ENCODE assay signal across 8 mouse cellular contexts in genomic region chr16:30971950-30972541, GRCm38 (mm10).
DNase-seq lines count a peak whose midpoint lies in the region; ATAC-seq and TF ChIP-seq lines count a peak whose summit lies in the region.

No protein-coding gene starts in this region.

- peak; percentile 66; the same call in 1 of the 2 replicates for TF ChIP-seq EP300 in heart, adult 2 months (IDR thresholded peaks at IDR 0.05; ENCODE audit: insufficient read depth, low read depth, low read length)

- ATAC-seq in heart, embryonic 12.5 days (ENCODE audit: insufficient number of reproducible peaks, low FRiP score): no peak
- no peak for ATAC-seq in erythroid progenitor cell, adult 5-6 weeks (replicated peaks; ENCODE audit: low FRiP score, poor library complexity, severe bottlenecking)

- TF ChIP-seq POLR2A in heart, adult 2 months (IDR thresholded peaks at IDR 0.05; ENCODE audit: insufficient read depth, low read depth, low read length): no peak

- no peak overlapping the region for H3K9ac ChIP-seq in heart, adult 2 months (ENCODE audit: low read depth, low read length)
- H3K9ac ChIP-seq in heart, embryonic 12.5 days: no peak overlapping the region

- 62% methylated on average over 18 of the region's 18 CpGs for WGBS in heart, adult 2 months
- WGBS in heart, embryonic 12.5 days: 74% methylated on average over 18 of the region's 18 CpGs

- peak; percentile 58 to 70 for DNase-seq in heart, adult 2 months
- peak; percentile 62 for DNase-seq in T-cell, adult 2 months (ENCODE audit: low spot score)
- peak; percentile 53 for DNase-seq in kidney, adult 8-10 months
- DNase-seq in lung, postnatal 25 days (ENCODE audit: low spot score): peak; percentile 68
- DNase-seq in thymus, postnatal 36 days: peak; percentile 44 to 60
- DNase-seq in frontal cortex, postnatal 10 days (ENCODE audit: low spot score in 2 of 2): no peak

- H3K9me3 ChIP-seq in heart, embryonic 12.5 days (replicated peaks): no peaks in the 10 kb centered on the region

- H3K36me3 ChIP-seq in heart, adult 2 months (ENCODE audit: control insufficient read depth, insufficient read depth, low read length): no peaks in the 10 kb centered on the region
- no peaks in the 10 kb centered on the region for H3K36me3 ChIP-seq in heart, embryonic 12.5 days

- TF ChIP-seq CTCF in heart, adult 2 months (IDR thresholded peaks at IDR 0.05): no peak

- intact Hi-C loops in heart, adult 2 months (cut with DNase I): no loop called here

- H3K79me2 ChIP-seq in heart, adult 2 months (replicated peaks; ENCODE audit: control insufficient read depth, insufficient read depth, low read length): no peaks in the 10 kb centered on the region

- H3K27ac ChIP-seq in heart, adult 2 months: peak overlapping the region; percentile 32
- no peak overlapping the region for H3K27ac ChIP-seq in heart, embryonic 12.5 days (ENCODE audit: poor library complexity, severe bottlenecking)

- no peak overlapping the region for H3K4me3 ChIP-seq in heart, adult 2 months
- no peak overlapping the region for H3K4me3 ChIP-seq in heart, embryonic 12.5 days

- H3K4me2 ChIP-seq in heart, embryonic 12.5 days: no peak overlapping the region

- H3K27me3 ChIP-seq in heart, adult 2 months (ENCODE audit: control insufficient read depth, insufficient read depth, low read length): no peaks in the 10 kb centered on the region
- no peaks in the 10 kb centered on the region for H3K27me3 ChIP-seq in heart, embryonic 12.5 days (replicated peaks)

- peaks cover 25% of the 10 kb centered on the region for H3K4me1 ChIP-seq in heart, adult 2 months (ENCODE audit: control insufficient read depth, insufficient read depth, low read length)
- peaks cover 53% of the 10 kb centered on the region for H3K4me1 ChIP-seq in heart, embryonic 12.5 days (replicated peaks)

Comparison
In these comparisons a context has a peak if more than half of its experiments do, and no peak if none do; other contexts are left out.
1. DNase-seq: peak in heart, adult 2 months (2 of 2), T-cell, adult 2 months (single experiment), kidney, adult 8-10 months (2 of 2), lung, postnatal 25 days (single experiment) and thymus, postnatal 36 days (2 of 2); none in frontal cortex, postnatal 10 days (0 of 2).